Mouse (Mus musculus) neural tube, embryonic 12.5 days (tissue): Measurements from ENCODE around the gene Atp8b5. TPM values are rescaled to one million over a fixed set of nuclear protein-coding genes. Genes with fewer than 3 reads are reported as not detected.

Experiments
- ATAC-seq: fragments of 200-750 bp; cut with Nextera tagmentation; 2 replicates; pipeline ENCODE4 v1.8.0; 2017; ENCODE audit warnings: low read depth, mild to moderate bottlenecking, moderate TSS enrichment, moderate library complexity; ENCODE audit not compliant: low FRiP score
- H3K27ac ChIP-seq: fragments of 300-500 bp; sonication (generic); 2 replicates; pipeline ENCODE4 v1.5.1; 2016
- H3K27me3 ChIP-seq: fragments of 300-500 bp; sonication (generic); replicated peaks from 2 replicates; pipeline ENCODE4 v1.6.1; 2016; ENCODE audit warnings: mild to moderate bottlenecking
- H3K36me3 ChIP-seq: fragments of 300-500 bp; sonication (generic); 2 replicates; pipeline ENCODE4 v1.6.1; 2016; ENCODE audit warnings: mild to moderate bottlenecking
- H3K4me1 ChIP-seq: fragments of 300-500 bp; sonication (generic); 2 replicates; pipeline ENCODE4 v1.6.1; 2016
- H3K4me2 ChIP-seq: fragments of 300-500 bp; sonication (generic); replicated peaks from 2 replicates; pipeline ENCODE4 v1.6.1; 2016; ENCODE audit warnings: mild to moderate bottlenecking
- H3K4me3 ChIP-seq: fragments of 300-500 bp; sonication (generic); 2 replicates; pipeline ENCODE4 v1.5.1; 2016
- H3K9ac ChIP-seq: fragments of 300-500 bp; sonication (generic); 2 replicates; pipeline ENCODE4 v1.6.1; 2016; ENCODE audit warnings: mild to moderate bottlenecking
- H3K9me3 ChIP-seq: fragments of 300-500 bp; sonication (generic); 2 replicates; pipeline ENCODE4 v1.6.1; 2016; ENCODE audit warnings: mild to moderate bottlenecking
- WGBS: fragments of 180-500 bp; shearing (Covaris S2); methylation state at CpG from one replicate; pipeline ENCODE4 v1.1.7; 2016; 5-methylcytosine and 5-hydroxymethylcytosine counted together
- polyA plus RNA-seq: library from polyadenylated mRNA; unstranded; fragments of >200 nt; fragmentation: Nextera tagmentation; extraction: Ambion mirVana; gene quantifications from 2 replicates; pipeline ENCODE4 v1.2.1, GENCODE M21; 2016

Atp8b5 gene
- polyA plus RNA-seq, 1 experiment from 2014 or later = 0.10 TPM

- Histone ChIP-seq H3K9me3 (no peaks in the 10 kb centered on the region), H3K27me3 (peaks cover 32% of the 10 kb centered on the region), H3K9ac (no peak overlapping the region), H3K4me3 (no peak overlapping the region), H3K36me3 (peaks cover 68% of the 10 kb centered on the region), H3K4me2 (no peak overlapping the region), H3K27ac (no peak overlapping the region), H3K4me1 (0 out of 2 replicates have a peak, but pooled peaks cover 4% of the 10 kb centered on the region)
- no peak for ATAC-seq
- 75% methylated on average over 9 of the region's 9 CpGs for WGBS
Measured at GRCm38 (mm10) chr4:43419801-43420281, 152.9 kb downstream of the Atp8b5 start.

- H3K36me3 ChIP-seq = peaks cover 68% of the 10 kb centered on the region
- 3% methylated on average over 6 of the region's 6 CpGs for WGBS
- 0 out of 2 replicates have a peak, but pooled peaks have one; percentile 15 for ATAC-seq
Measured at GRCm38 (mm10) chr4:43420305-43420704, 153.3 kb downstream of the Atp8b5 start.

GRCm38 (mm10) chr4:43421632-43422240 is 154.8 kb downstream of the Atp8b5 start:
- Histone ChIP-seq H3K4me1 (peaks cover 18% of the 10 kb centered on the region; the same call in 1 of the 2 replicates), H3K9me3 (no peaks in the 10 kb centered on the region), H3K27me3 (peaks cover 51% of the 10 kb centered on the region), H3K36me3 (peaks cover 68% of the 10 kb centered on the region), H3K27ac (no peak overlapping the region), H3K9ac (no peak overlapping the region), H3K4me3 (no peak overlapping the region), H3K4me2 (no peak overlapping the region)
- peak; percentile 41; the same call in 1 of the 2 replicates for ATAC-seq
- WGBS = 79% methylated on average over 28 of the region's 28 CpGs

More at GRCm38 (mm10) chr4:43420305-43420704, 153.3 kb downstream of the Atp8b5 start:
- Histone ChIP-seq H3K4me2 (no peak overlapping the region), H3K4me1 (0 out of 2 replicates have a peak, but pooled peaks cover 6% of the 10 kb centered on the region), H3K9ac (no peak overlapping the region), H3K9me3 (no peaks in the 10 kb centered on the region), H3K27ac (no peak overlapping the region), H3K4me3 (no peak overlapping the region), H3K27me3 (peaks cover 37% of the 10 kb centered on the region)

Other genes with a start within 250 kb of the Atp8b5 start
- gene Pigo, start 241.3 kb upstream of the Atp8b5 start, polyA plus RNA-seq = 24.5 and 25.2 TPM in 2 replicates
- gene Stoml2, start 235.4 kb upstream of the Atp8b5 start, polyA plus RNA-seq = 251 and 257 TPM in 2 replicates
- gene Fam214b, start 220.9 kb upstream of the Atp8b5 start, polyA plus RNA-seq = 33.8 and 36.2 TPM in 2 replicates
- 19.1 and 22.4 TPM in 2 replicates for gene Unc13b, start 208.2 kb upstream of the Atp8b5 start, polyA plus RNA-seq
- gene Rusc2, start 114.8 kb downstream of the Atp8b5 start, polyA plus RNA-seq = 52.7 and 53.3 TPM in 2 replicates
- gene Fam166b, start 162.0 kb downstream of the Atp8b5 start, polyA plus RNA-seq = 0.34 TPM in 1 of 2 replicates, not detected in the other
- gene Tesk1, start 174.8 kb downstream of the Atp8b5 start, polyA plus RNA-seq = 14.9 and 15.4 TPM in 2 replicates
- gene Cd72, start 187.5 kb downstream of the Atp8b5 start, polyA plus RNA-seq = 2.7 and 2.9 TPM in 2 replicates
- 0.17 TPM in 1 of 2 replicates, not detected in the other for gene Sit1, start 216.6 kb downstream of the Atp8b5 start, polyA plus RNA-seq
- gene Ccdc107, start 225.7 kb downstream of the Atp8b5 start, polyA plus RNA-seq = 54.0 and 54.6 TPM in 2 replicates
- gene Arhgef39, start 232.5 kb downstream of the Atp8b5 start, polyA plus RNA-seq = 24.8 and 27.0 TPM in 2 replicates
- 0.33 and 0.41 TPM in 2 replicates for gene Car9, start 239.8 kb downstream of the Atp8b5 start, polyA plus RNA-seq